Mouse (Mus musculus) heart, postnatal 25 days (tissue): ENCODE results near the gene Pamr1. TPM values are rescaled to one million over a fixed set of nuclear protein-coding genes. Genes with fewer than 3 reads are reported as not detected.

ENCODE experiments used
- total RNA-seq, 2 experiments: library from RNA; stranded (reverse); gene quantifications; 2 replicates each; pipeline ENCODE4 v1.2.3; 2021

Pamr1 gene
- total RNA-seq, 2 experiments from 2014 or later = 1.9 to 3.3 TPM

Other genes starting within 250 kb of the Pamr1 start
- gene Trim44, start 142.2 kb upstream of the Pamr1 start, total RNA-seq = 10 to 100 TPM; 24.7 to 28.2 TPM
- gene Fjx1, start 97.5 kb upstream of the Pamr1 start, total RNA-seq = under 1 TPM; 0.60 to 0.78 TPM
- under 1 TPM; 0.05 to 0.06 TPM for gene Slc1a2, start 108.6 kb downstream of the Pamr1 start, total RNA-seq